Mouse (Mus musculus): ENCODE measurements around the gene Slc17a7. TPM values are rescaled to one million over a fixed set of nuclear protein-coding genes. Genes with fewer than 3 reads are reported as not detected.

Slc17a7 gene
- polyA plus RNA-seq, 1 experiment = 3.6 TPM

GRCm38 (mm10) chr7:45147267-45147666 is 16.5 kb upstream of the Slc17a7 start:
- TF ChIP-seq POLR2A (IDR thresholded peaks at IDR 0.05; ENCODE audit: insufficient read length, low read depth) (no peak), TCF3 (IDR thresholded peaks at IDR 0.05; ENCODE audit: insufficient read length, low read depth) (no peak), REST (IDR thresholded peaks at IDR 0.05; ENCODE audit: insufficient read depth, insufficient read length) (no peak), SRF (IDR thresholded peaks at IDR 0.05; ENCODE audit: control insufficient read depth, insufficient read length, low read depth) (no peak), TCF12 (IDR thresholded peaks at IDR 0.05; ENCODE audit: insufficient read depth, poor library complexity, severe bottlenecking) (no peak), MAX (IDR thresholded peaks at IDR 0.05; ENCODE audit: low read depth) (no peak), CEBPB (IDR thresholded peaks at IDR 0.05; ENCODE audit: insufficient read depth, poor library complexity, severe bottlenecking) (no peak), MYOD1 (IDR thresholded peaks at IDR 0.05; ENCODE audit: control insufficient read depth in 1 of 3, insufficient read length in 2 of 3, low read depth in 2 of 3) (no peak), POLR2AphosphoS2 (IDR thresholded peaks at IDR 0.05; ENCODE audit: insufficient read length, low read depth) (no peak), E2F4 (IDR thresholded peaks at IDR 0.05; ENCODE audit: insufficient read depth) (no peak), MYOG (IDR thresholded peaks at IDR 0.05; ENCODE audit: control insufficient read depth in 1 of 3, insufficient read depth in 1 of 3, insufficient read length in 2 of 3, low read depth in 2 of 3) (no peak), USF1 (IDR thresholded peaks at IDR 0.05; ENCODE audit: low read depth) (no peak)
- Histone ChIP-seq H3K36me3 (ENCODE audit: control insufficient read depth, insufficient read depth) (peaks cover 4% of the 10 kb centered on the region), H3K4me2 (ENCODE audit: low read depth) (no peak overlapping the region), H3K27me3 (ENCODE audit: control insufficient read depth, insufficient read depth, insufficient read length) (no peaks in the 10 kb centered on the region), H3K4me3 (no peak overlapping the region), H3K79me2 (ENCODE audit: control insufficient read depth, insufficient read depth) (no peaks in the 10 kb centered on the region), H3ac (ENCODE audit: control insufficient read depth, insufficient read length) (no peak overlapping the region)

- Histone ChIP-seq H3K36me3 (ENCODE audit: control insufficient read depth, insufficient read depth) (peaks cover 4% of the 10 kb centered on the region), H3ac (ENCODE audit: control insufficient read depth, insufficient read length) (no peak overlapping the region), H3K27me3 (ENCODE audit: control insufficient read depth, insufficient read depth, insufficient read length) (no peaks in the 10 kb centered on the region), H3K4me2 (ENCODE audit: low read depth) (no peak overlapping the region), H3K4me3 (no peak overlapping the region), H3K79me2 (ENCODE audit: control insufficient read depth, insufficient read depth) (no peaks in the 10 kb centered on the region)
- no peak for TF ChIP-seq SRF (IDR thresholded peaks at IDR 0.05; ENCODE audit: control insufficient read depth, insufficient read length, low read depth)
- TF ChIP-seq REST (IDR thresholded peaks at IDR 0.05; ENCODE audit: insufficient read depth, insufficient read length) = no peak
- TF ChIP-seq MYOG (IDR thresholded peaks at IDR 0.05; ENCODE audit: control insufficient read depth in 1 of 3, insufficient read depth in 1 of 3, insufficient read length in 2 of 3, low read depth in 2 of 3) = no peak
- no peak for TF ChIP-seq TCF12 (IDR thresholded peaks at IDR 0.05; ENCODE audit: insufficient read depth, poor library complexity, severe bottlenecking)
- no peak for TF ChIP-seq TCF3 (IDR thresholded peaks at IDR 0.05; ENCODE audit: insufficient read length, low read depth)
- TF ChIP-seq POLR2AphosphoS2 (IDR thresholded peaks at IDR 0.05; ENCODE audit: insufficient read length, low read depth) = no peak
- TF ChIP-seq MYOD1 (IDR thresholded peaks at IDR 0.05; ENCODE audit: control insufficient read depth in 1 of 3, insufficient read length in 2 of 3, low read depth in 2 of 3) = no peak
- no peak for TF ChIP-seq CEBPB (IDR thresholded peaks at IDR 0.05; ENCODE audit: insufficient read depth, poor library complexity, severe bottlenecking)
- TF ChIP-seq USF1 (IDR thresholded peaks at IDR 0.05; ENCODE audit: low read depth) = no peak
- TF ChIP-seq POLR2A (IDR thresholded peaks at IDR 0.05; ENCODE audit: insufficient read length, low read depth) = no peak
- TF ChIP-seq E2F4 (IDR thresholded peaks at IDR 0.05; ENCODE audit: insufficient read depth) = no peak
- TF ChIP-seq MAX (IDR thresholded peaks at IDR 0.05; ENCODE audit: low read depth) = no peak
These were observed 15.8 kb upstream of the Slc17a7 start for GRCm38 (mm10) chr7:45147899-45148298.

- no peak for TF ChIP-seq SRF (IDR thresholded peaks at IDR 0.05; ENCODE audit: control insufficient read depth, insufficient read length, low read depth)
These were observed 15.1 kb upstream of the Slc17a7 start for GRCm38 (mm10) chr7:45148534-45149098.

DNA sequence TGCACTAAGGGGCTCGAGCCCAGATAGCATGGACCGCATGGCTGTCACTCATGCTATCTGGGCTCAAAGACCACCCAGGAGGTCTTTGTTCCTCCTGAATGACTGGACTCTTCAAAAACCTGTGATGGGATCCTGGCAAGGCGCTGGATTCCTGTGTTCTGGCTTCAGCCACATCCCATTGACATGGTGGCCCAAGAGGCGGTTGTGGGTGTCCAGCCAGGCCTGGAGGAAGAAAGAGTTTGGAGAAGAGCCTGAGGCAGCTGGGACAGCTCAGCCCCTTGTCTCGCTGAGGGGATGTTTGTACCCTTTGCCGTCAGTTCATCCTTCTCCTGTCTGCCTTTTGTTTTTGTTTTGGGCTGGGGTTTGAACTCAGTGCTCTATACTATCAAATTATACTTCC is 14.2 kb upstream of the Slc17a7 start:
- Histone ChIP-seq H3K27me3 (ENCODE audit: control insufficient read depth, insufficient read depth, insufficient read length) (no peaks in the 10 kb centered on the region), H3K4me2 (ENCODE audit: low read depth) (no peak overlapping the region), H3K4me3 (no peak overlapping the region), H3ac (ENCODE audit: control insufficient read depth, insufficient read length) (no peak overlapping the region), H3K36me3 (ENCODE audit: control insufficient read depth, insufficient read depth) (no peaks in the 10 kb centered on the region), H3K79me2 (ENCODE audit: control insufficient read depth, insufficient read depth) (peaks cover 3% of the 10 kb centered on the region)
- TF ChIP-seq E2F4 (IDR thresholded peaks at IDR 0.05; ENCODE audit: insufficient read depth) (no peak), MAX (IDR thresholded peaks at IDR 0.05; ENCODE audit: low read depth) (no peak), USF1 (IDR thresholded peaks at IDR 0.05; ENCODE audit: low read depth) (no peak), POLR2AphosphoS2 (IDR thresholded peaks at IDR 0.05; ENCODE audit: insufficient read length, low read depth) (no peak), TCF3 (IDR thresholded peaks at IDR 0.05; ENCODE audit: insufficient read length, low read depth) (no peak), MYOD1 (IDR thresholded peaks at IDR 0.05; ENCODE audit: control insufficient read depth in 1 of 3, insufficient read length in 2 of 3, low read depth in 2 of 3) (no peak), POLR2A (IDR thresholded peaks at IDR 0.05; ENCODE audit: insufficient read length, low read depth) (no peak), MYOG (IDR thresholded peaks at IDR 0.05; ENCODE audit: control insufficient read depth in 1 of 3, insufficient read depth in 1 of 3, insufficient read length in 2 of 3, low read depth in 2 of 3) (no peak), TCF12 (IDR thresholded peaks at IDR 0.05; ENCODE audit: insufficient read depth, poor library complexity, severe bottlenecking) (no peak), CEBPB (IDR thresholded peaks at IDR 0.05; ENCODE audit: insufficient read depth, poor library complexity, severe bottlenecking) (no peak), SRF (IDR thresholded peaks at IDR 0.05; ENCODE audit: control insufficient read depth, insufficient read length, low read depth) (no peak)

More at GRCm38 (mm10) chr7:45148534-45149098, 15.1 kb upstream of the Slc17a7 start:
- peaks cover 3% of the 10 kb centered on the region for H3K79me2 ChIP-seq (ENCODE audit: control insufficient read depth, insufficient read depth)
- H3K4me2 ChIP-seq (ENCODE audit: low read depth) = no peak overlapping the region
- H3K36me3 ChIP-seq (ENCODE audit: control insufficient read depth, insufficient read depth) = peaks cover 4% of the 10 kb centered on the region
- no peak overlapping the region for H3K4me3 ChIP-seq
- no peak overlapping the region for H3ac ChIP-seq (ENCODE audit: control insufficient read depth, insufficient read length)
- no peaks in the 10 kb centered on the region for H3K27me3 ChIP-seq (ENCODE audit: control insufficient read depth, insufficient read depth, insufficient read length)

DNA sequence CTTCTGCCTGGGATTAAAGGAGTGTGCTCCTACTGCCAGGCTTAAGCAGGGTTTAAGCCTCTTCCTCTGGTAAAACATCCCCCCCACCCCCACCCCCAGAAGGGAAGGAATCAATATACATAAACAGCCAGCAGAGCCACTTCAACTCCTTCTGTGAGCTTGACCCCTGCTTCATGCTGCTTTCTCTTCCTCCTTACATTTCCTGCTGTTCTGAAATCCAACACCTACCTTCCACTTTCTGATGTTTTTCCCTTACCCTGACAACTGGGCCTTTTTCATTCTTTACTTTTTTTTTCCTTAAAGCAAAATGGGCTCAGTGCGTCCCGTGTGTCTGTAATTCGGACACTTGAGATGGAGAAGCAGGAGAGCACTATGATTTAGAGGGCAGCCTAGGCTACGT is 13.4 kb upstream of the Slc17a7 start:
- Histone ChIP-seq H3ac (ENCODE audit: control insufficient read depth, insufficient read length) (no peak overlapping the region), H3K79me2 (ENCODE audit: control insufficient read depth, insufficient read depth) (peaks cover 3% of the 10 kb centered on the region), H3K4me3 (no peak overlapping the region), H3K36me3 (ENCODE audit: control insufficient read depth, insufficient read depth) (no peaks in the 10 kb centered on the region), H3K27me3 (ENCODE audit: control insufficient read depth, insufficient read depth, insufficient read length) (no peaks in the 10 kb centered on the region), H3K4me2 (ENCODE audit: low read depth) (no peak overlapping the region)
- TF ChIP-seq MAX (IDR thresholded peaks at IDR 0.05; ENCODE audit: low read depth) (no peak), TCF12 (IDR thresholded peaks at IDR 0.05; ENCODE audit: insufficient read depth, poor library complexity, severe bottlenecking) (no peak), MYOG (IDR thresholded peaks at IDR 0.05; ENCODE audit: control insufficient read depth in 1 of 3, insufficient read depth in 1 of 3, insufficient read length in 2 of 3, low read depth in 2 of 3) (no peak), CEBPB (IDR thresholded peaks at IDR 0.05; ENCODE audit: insufficient read depth, poor library complexity, severe bottlenecking) (no peak), TCF3 (IDR thresholded peaks at IDR 0.05; ENCODE audit: insufficient read length, low read depth) (no peak), POLR2AphosphoS2 (IDR thresholded peaks at IDR 0.05; ENCODE audit: insufficient read length, low read depth) (no peak), SRF (IDR thresholded peaks at IDR 0.05; ENCODE audit: control insufficient read depth, insufficient read length, low read depth) (no peak), POLR2A (IDR thresholded peaks at IDR 0.05; ENCODE audit: insufficient read length, low read depth) (no peak), USF1 (IDR thresholded peaks at IDR 0.05; ENCODE audit: low read depth) (no peak), REST (IDR thresholded peaks at IDR 0.05; ENCODE audit: insufficient read depth, insufficient read length) (no peak), MYOD1 (IDR thresholded peaks at IDR 0.05; ENCODE audit: control insufficient read depth in 1 of 3, insufficient read length in 2 of 3, low read depth in 2 of 3) (no peak), E2F4 (IDR thresholded peaks at IDR 0.05; ENCODE audit: insufficient read depth) (no peak)

Data from myocyte (in vitro differentiated cells).